ENCODE assay signal across 8 mouse cellular contexts in genomic region chr10:99263419-99264221, GRCm38 (mm10). TPM values are rescaled to one million over a fixed set of nuclear protein-coding genes. Genes with fewer than 3 reads are reported as not detected.
A peak's percentile ranks its signal among the peaks of the same experiment; 100 is the strongest.
DNase-seq lines count a peak whose midpoint lies in the region; ATAC-seq lines count a peak whose summit lies in the region.

No protein-coding gene starts in this region.

- no peaks in the 10 kb centered on the region for H3K27me3 ChIP-seq in heart, embryonic 11.5 days (ENCODE audit: control insufficient read depth, insufficient read depth, low read length)

- H3K27ac ChIP-seq in heart, embryonic 11.5 days (ENCODE audit: low read depth, low read length), result peak overlapping the region; percentile 99

- peak overlapping the region; percentile 96 for H3K4me2 ChIP-seq in heart, embryonic 11.5 days

- ATAC-seq in heart, embryonic 11.5 days (replicated peaks; ENCODE audit: insufficient number of reproducible peaks, low FRiP score, low TSS enrichment), result peak; percentile 23; the same call in 1 of the 2 replicates
- no peak for ATAC-seq in inflammation-experienced regulatory T-cells, adult 6 months

- DNase-seq in urinary bladder, postnatal 36 days (ENCODE audit: low spot score in 2 of 2), result peak; percentile 34 to 36
- no peak for DNase-seq in urinary bladder, postnatal 14 days (ENCODE audit: low spot score)
- peak; percentile 55 for DNase-seq in cerebellum, adult 8-10 months
- DNase-seq in kidney, postnatal 25 days, result peak; percentile 39 to 62
- peak; percentile 38 for DNase-seq in lung, postnatal 14 days
- DNase-seq in spleen, adult 12 weeks (ENCODE audit: low spot score), result peak; percentile 12

- H3K9me3 ChIP-seq in heart, embryonic 11.5 days (replicated peaks; ENCODE audit: control insufficient read depth, low read length), result no peaks in the 10 kb centered on the region

- peak overlapping the region; percentile 90 for H3K4me3 ChIP-seq in heart, embryonic 11.5 days (ENCODE audit: low read depth, low read length)

- H3K36me3 ChIP-seq in heart, embryonic 11.5 days (ENCODE audit: control insufficient read depth, insufficient read depth, low read length), result peaks cover 3% of the 10 kb centered on the region

- peak overlapping the region; percentile 93 for H3K9ac ChIP-seq in heart, embryonic 11.5 days (ENCODE audit: low read depth, low read length)

- under 1% methylated on average over 66 of the region's 66 CpGs for WGBS in heart, embryonic 11.5 days (ENCODE audit: insufficient replicate concordance)

- H3K4me1 ChIP-seq in heart, embryonic 11.5 days (ENCODE audit: control insufficient read depth, insufficient read depth, low read length), result peaks cover 6% of the 10 kb centered on the region; the same call in 1 of the 2 replicates

RNA-seq across cellular contexts. Expression of gene Dusp6, which starts 0.6 kb away (rescaled TPM):
- 45.5 and 59.9 TPM in 2 replicates for polyA plus RNA-seq in heart, embryonic 11.5 days (2014; fragmentation: Nextera tagmentation; extraction: Ambion mirVana)
- polyA plus RNA-seq in inflammation-experienced regulatory T-cells, adult 6 months (2017; shearing (Covaris generic)), result 10 to 100 TPM; 32.8 to 52.8 (median 41.2) TPM
